12 mouse cellular contexts compared by ENCODE assay signal in genomic region chr4:148836391-148836790, GRCm38 (mm10). TPM values are rescaled to one million over a fixed set of nuclear protein-coding genes. Genes with fewer than 3 reads are reported as not detected.
DNase-seq lines count a peak whose midpoint lies in the region; ATAC-seq and TF ChIP-seq lines count a peak whose summit lies in the region.
"Had no signal": no experiment of that assay in that cellular context is flagged by ENCODE, and none has a peak within 500 bp of the region (broad histone marks: within the 10 kb centered on the region; RNA-seq: fewer than 3 reads in every experiment).

No protein-coding gene starts in this region.

- no peak for TF ChIP-seq CTCF in midbrain, postnatal 0 days (IDR thresholded peaks at IDR 0.05)

- DNase-seq in gastrocnemius, postnatal 14 days: peak; percentile 33
- no peak for DNase-seq in gastrocnemius, adult 8-10 months (ENCODE audit: low spot score in 2 of 2)
- DNase-seq in midbrain, postnatal 0 days (ENCODE audit: low spot score): no peak
- DNase-seq in layer of hippocampus, postnatal 36 days: no peak
- no peak for DNase-seq in spleen, adult 18-20 months
- no peak for DNase-seq in cerebellum, adult 8-10 months
- DNase-seq: cerebellum, adult 2 months; thymus, postnatal 25 days had no signal

- ATAC-seq in midbrain, embryonic 13.5 days: no peak
- no peak for ATAC-seq in midbrain, postnatal 0 days (ENCODE audit: low FRiP score)
- ATAC-seq in intestine, embryonic 16.5 days: peak; percentile 53; the same call in 1 of the 2 replicates

- peaks cover 43% of the 10 kb centered on the region for H3K27me3 ChIP-seq in midbrain, embryonic 13.5 days
- H3K27me3 ChIP-seq in midbrain, postnatal 0 days (ENCODE audit: insufficient read depth, low read length): 0 out of 2 replicates have a peak, but pooled peaks cover 5% of the 10 kb centered on the region
- H3K27me3 ChIP-seq in intestine, embryonic 16.5 days (replicated peaks; ENCODE audit: control insufficient read depth, insufficient read depth, low read length): no peaks in the 10 kb centered on the region
- H3K27me3 ChIP-seq: liver, embryonic 15.5 days had no signal

- no peak overlapping the region for H3K4me3 ChIP-seq in midbrain, embryonic 13.5 days (replicated peaks)
- no peak overlapping the region for H3K4me3 ChIP-seq in midbrain, postnatal 0 days (ENCODE audit: low read depth, low read length)
- no peak overlapping the region for H3K4me3 ChIP-seq in intestine, embryonic 16.5 days (ENCODE audit: low read length)
- H3K4me3 ChIP-seq: liver, embryonic 15.5 days; myocyte had no signal

- intact Hi-C loops in gastrocnemius, postnatal 14 days (cut with DNase I; ENCODE audit: low total_unique reads): no loop called here

- H3K9me3 ChIP-seq in midbrain, embryonic 13.5 days: no peaks in the 10 kb centered on the region
- H3K9me3 ChIP-seq in midbrain, postnatal 0 days (ENCODE audit: low read length): no peaks in the 10 kb centered on the region
- no peaks in the 10 kb centered on the region for H3K9me3 ChIP-seq in intestine, embryonic 16.5 days (ENCODE audit: control insufficient read depth, low read length)
- H3K9me3 ChIP-seq: liver, embryonic 15.5 days had no signal

- 21% methylated on average over 6 of the region's 6 CpGs for WGBS in midbrain, embryonic 13.5 days
- 17% methylated on average over 6 of the region's 6 CpGs for WGBS in midbrain, postnatal 0 days
- 44% methylated on average over 6 of the region's 6 CpGs for WGBS in intestine, embryonic 16.5 days

- H3K36me3 ChIP-seq in midbrain, embryonic 13.5 days: peaks cover 3% of the 10 kb centered on the region; the same call in 1 of the 2 replicates
- H3K36me3 ChIP-seq in midbrain, postnatal 0 days (ENCODE audit: insufficient read depth, low read length): no peaks in the 10 kb centered on the region
- no peaks in the 10 kb centered on the region for H3K36me3 ChIP-seq in intestine, embryonic 16.5 days (ENCODE audit: control insufficient read depth, insufficient read depth, low read length)
- H3K36me3 ChIP-seq: liver, embryonic 15.5 days had no signal

- no peak overlapping the region for H3K4me2 ChIP-seq in midbrain, embryonic 13.5 days (replicated peaks)
- no peak overlapping the region for H3K4me2 ChIP-seq in midbrain, postnatal 0 days (ENCODE audit: low read depth, low read length, poor library complexity, severe bottlenecking)
- H3K4me2 ChIP-seq in intestine, embryonic 16.5 days (ENCODE audit: low read depth, low read length): no peak overlapping the region
- H3K4me2 ChIP-seq: liver, embryonic 15.5 days had no signal

- H3K4me1 ChIP-seq in midbrain, embryonic 13.5 days (replicated peaks): peaks cover 26% of the 10 kb centered on the region
- H3K4me1 ChIP-seq in midbrain, postnatal 0 days (ENCODE audit: insufficient read depth, low read length): peaks cover 5% of the 10 kb centered on the region
- H3K4me1 ChIP-seq in intestine, embryonic 16.5 days (ENCODE audit: control insufficient read depth, insufficient read depth, low read length): peaks cover 22% of the 10 kb centered on the region
- H3K4me1 ChIP-seq: liver, embryonic 15.5 days had no signal

- H3K27ac ChIP-seq in midbrain, embryonic 13.5 days: no peak overlapping the region
- H3K27ac ChIP-seq in midbrain, postnatal 0 days (ENCODE audit: low read depth, low read length): no peak overlapping the region
- peak overlapping the region; percentile 59; the same call in 1 of the 2 replicates for H3K27ac ChIP-seq in intestine, embryonic 16.5 days (ENCODE audit: low read length)
- H3K27ac ChIP-seq: liver, embryonic 15.5 days had no signal

- peak overlapping the region; percentile 20; the same call in 1 of the 2 replicates for H3K9ac ChIP-seq in midbrain, embryonic 13.5 days (replicated peaks)
- H3K9ac ChIP-seq in midbrain, postnatal 0 days (replicated peaks; ENCODE audit: low read length, poor library complexity, severe bottlenecking): no peak overlapping the region
- H3K9ac ChIP-seq in intestine, embryonic 16.5 days (ENCODE audit: low read depth, low read length): no peak overlapping the region
- H3K9ac ChIP-seq: liver, embryonic 15.5 days had no signal

RNA-seq across cellular contexts. Expression of gene Casz1, which starts 32.2 kb away (rescaled TPM):
- 10 to 100 TPM; 31.2 to 32.9 TPM for total RNA-seq in gastrocnemius, postnatal 14 days (2021)
- 10 to 100 TPM; 36.6 to 45.1 (median 43.9) TPM for total RNA-seq in gastrocnemius, adult 8-10 months (2022)
- 2.7 and 3.8 TPM in 2 replicates for polyA plus RNA-seq in midbrain, embryonic 13.5 days (2015; fragmentation: Nextera tagmentation; extraction: Ambion mirVana)
- total RNA-seq in midbrain, postnatal 0 days (2014; rRNA removed): 3.7 and 4.0 TPM in 2 replicates
- polyA plus RNA-seq in midbrain, postnatal 0 days (2015; fragmentation: Nextera tagmentation; extraction: Ambion mirVana): 2.0 TPM in 2 replicates
- polyA plus RNA-seq in intestine, embryonic 16.5 days (2015; fragmentation: Nextera tagmentation; extraction: Ambion mirVana): 4.7 and 5.9 TPM in 2 replicates
- under 1 TPM; 0.52 to 0.66 TPM for total RNA-seq in layer of hippocampus, postnatal 36 days (2021)
